Mouse (Mus musculus) bone marrow, adult 2 months (tissue): ENCODE results near the gene Smpd2. TPM values are rescaled to one million over a fixed set of nuclear protein-coding genes. Genes with fewer than 3 reads are reported as not detected.

Experiments
- H3K27ac ChIP-seq: fragments of 200-500 bp; 2 replicates; pipeline ENCODE4 v1.5.1; 2012; ENCODE audit warnings: low read depth, mild to moderate bottlenecking, control low read depth, inconsistent platforms, low read length; ENCODE audit not compliant: control insufficient read depth, poor library complexity, insufficient read depth
- H3K4me1 ChIP-seq: fragments of 200-500 bp; 2 replicates; pipeline ENCODE4 v1.6.1; 2011; ENCODE audit warnings: low read length; ENCODE audit not compliant: control insufficient read depth, insufficient read depth
- H3K4me3 ChIP-seq: fragments of 200-500 bp; replicated peaks from 2 replicates; pipeline ENCODE3; 2011; ENCODE audit warnings: mild to moderate bottlenecking, low read depth, low read length, control low read depth; ENCODE audit not compliant: control insufficient read depth
- CTCF ChIP-seq: fragments of 200-500 bp; IDR thresholded peaks from 2 replicates; pipeline ENCODE4 v1.5.1; 2011; ENCODE audit warnings: low read length, control low read depth; ENCODE audit not compliant: control insufficient read depth, insufficient read depth
- POLR2A ChIP-seq: fragments of 200-500 bp; IDR thresholded peaks from 2 replicates; pipeline ENCODE4 v1.6.1; 2011; ENCODE audit warnings: low read depth, mild to moderate bottlenecking, control low read depth, low read length, borderline replicate concordance; ENCODE audit not compliant: control insufficient read depth
- WGBS: fragments of 180-500 bp; shearing (Covaris S2); methylation state at CpG from one replicate; pipeline ENCODE4 v1.1.7; 2018; 5-methylcytosine and 5-hydroxymethylcytosine counted together
- polyA plus RNA-seq: library from polyadenylated mRNA; stranded (reverse); fragments of >200 nt; gene quantifications from 2 replicates; pipeline ENCODE4 v1.2.4, GENCODE M21; 2011; ENCODE audit warnings: low replicate concordance; ENCODE audit not compliant: missing spikeins, insufficient read depth, insufficient read length

The Smpd2 gene
- polyA plus RNA-seq, 1 experiment, result 16.7 TPM

DNA sequence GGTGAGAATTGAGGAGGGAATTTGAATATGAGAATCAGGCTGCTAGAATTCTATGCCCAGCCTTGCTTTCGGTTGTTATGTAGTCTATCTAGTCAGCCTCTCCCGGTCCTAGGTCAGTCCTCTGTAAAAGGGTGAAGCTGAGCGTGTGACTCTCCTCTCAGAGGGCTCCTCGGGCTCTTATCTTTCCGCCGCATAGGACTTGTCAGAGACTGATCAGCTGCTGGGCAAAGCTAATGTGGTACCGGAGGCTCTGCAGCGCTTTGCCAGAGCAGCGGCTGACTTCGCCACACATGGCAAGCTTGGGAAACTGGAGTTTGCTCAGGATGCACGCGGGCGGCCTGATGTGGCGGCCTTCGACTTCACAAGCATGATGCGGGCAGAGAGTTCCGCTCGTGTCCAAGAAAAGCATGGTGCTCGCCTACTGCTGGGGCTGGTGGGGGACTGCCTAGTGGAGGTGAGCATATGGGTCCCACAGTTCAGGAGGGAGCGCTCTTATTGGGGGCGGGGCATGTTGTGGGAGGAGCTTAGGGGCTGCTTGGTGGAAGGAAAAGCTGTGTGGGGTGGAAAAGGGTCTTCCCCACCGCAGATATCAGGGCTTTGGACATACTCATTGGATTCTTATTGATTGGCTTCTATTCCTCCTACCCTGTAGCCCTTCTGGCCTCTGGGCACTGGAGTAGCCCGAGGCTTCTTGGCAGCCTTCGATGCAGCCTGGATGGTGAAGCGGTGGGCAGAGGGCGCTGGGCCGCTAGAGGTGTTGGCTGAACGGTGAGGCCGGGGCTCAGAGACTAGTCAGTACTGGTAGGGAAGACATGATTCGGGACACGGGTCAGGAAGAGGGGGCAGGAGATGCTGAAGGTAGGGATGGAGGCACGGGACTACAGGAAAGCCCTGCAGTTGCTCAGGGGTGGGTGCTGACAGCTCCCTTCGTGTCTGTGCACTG lies 9.0 kb downstream of the Smpd2 start:
- no peaks in the 10 kb centered on the region for H3K4me1 ChIP-seq
- 78% methylated on average over 33 of the region's 33 CpGs for WGBS
- TF ChIP-seq CTCF, result no peak
- no peak for TF ChIP-seq POLR2A
- no peak overlapping the region for H3K4me3 ChIP-seq
- no peak overlapping the region for H3K27ac ChIP-seq

DNA sequence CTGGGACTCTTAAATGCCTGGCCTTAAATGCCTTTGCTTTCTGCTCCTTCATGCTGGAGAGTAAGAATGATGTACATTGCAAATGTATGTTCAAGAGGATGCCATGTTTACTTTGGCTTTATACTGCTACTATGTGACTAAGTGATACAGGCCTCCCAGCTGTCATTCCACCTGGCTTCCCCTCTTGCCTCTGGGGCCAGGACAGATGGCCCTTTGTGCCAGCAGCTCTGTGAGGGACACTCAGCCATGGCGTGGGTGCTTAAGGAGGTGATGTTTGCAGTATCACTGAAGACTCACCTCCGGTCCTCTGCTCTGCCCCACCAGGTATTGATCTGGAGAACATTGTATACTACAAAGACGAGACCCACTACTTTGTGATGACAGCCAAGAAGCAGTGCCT lies 10.2 kb downstream of the Smpd2 start:
- 93% methylated on average over 3 of the region's 3 CpGs for WGBS
- H3K4me1 ChIP-seq, result no peaks in the 10 kb centered on the region; the same call in 1 of the 2 replicates
- H3K27ac ChIP-seq, result no peak overlapping the region
- no peak overlapping the region for H3K4me3 ChIP-seq
- TF ChIP-seq CTCF, result no peak
- no peak for TF ChIP-seq POLR2A

DNA sequence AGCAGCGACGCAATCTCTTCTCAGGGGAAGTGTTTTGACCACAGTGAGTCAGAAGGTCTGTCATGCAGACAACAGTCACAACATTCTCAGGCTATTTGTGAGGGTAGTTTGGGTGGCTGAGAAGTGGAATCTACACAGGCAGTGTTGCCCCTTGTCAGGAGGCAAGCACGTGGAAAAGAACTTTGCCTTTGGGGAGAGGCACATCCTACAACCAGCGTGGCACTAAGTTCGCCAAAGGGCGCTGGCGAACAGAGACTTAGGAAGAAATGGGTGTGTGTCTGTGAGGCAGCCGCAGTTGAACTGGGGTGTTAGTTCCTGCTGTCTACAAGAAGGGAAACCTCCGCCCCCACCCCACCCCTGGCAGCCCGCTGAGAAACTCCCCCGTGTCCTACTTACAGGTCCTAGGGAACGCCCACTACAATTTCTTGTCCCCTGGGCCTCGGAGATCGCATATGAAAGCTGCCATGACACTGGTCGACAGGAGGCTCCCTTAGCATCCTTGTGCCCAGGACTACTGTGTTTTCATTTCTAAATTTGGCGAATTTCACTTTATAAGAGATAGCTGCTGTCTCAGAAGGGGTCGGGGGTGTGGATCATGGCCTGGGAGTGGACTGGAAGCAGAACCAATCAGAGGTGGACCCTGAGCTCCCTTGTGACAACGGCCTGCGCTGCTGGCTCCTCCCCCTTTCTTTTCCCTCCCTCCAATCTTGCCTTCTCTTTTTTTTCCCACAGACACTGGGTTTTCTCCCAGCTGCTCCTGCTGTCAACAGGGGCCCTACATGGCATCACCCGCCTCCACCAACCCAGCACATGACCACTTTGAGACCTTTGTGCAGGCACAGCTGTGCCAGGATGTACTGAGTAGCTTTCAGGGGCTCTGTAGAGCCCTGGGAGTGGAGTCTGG lies 12.6 kb downstream of the Smpd2 start:
- H3K4me3 ChIP-seq, result peak overlapping the region; percentile 82
- H3K4me1 ChIP-seq, result peaks cover 2% of the 10 kb centered on the region; the same call in 1 of the 2 replicates
- no peak for TF ChIP-seq POLR2A
- TF ChIP-seq CTCF, result no peak
- WGBS, result 3% methylated on average over 20 of the region's 20 CpGs
- H3K27ac ChIP-seq, result peak overlapping the region; percentile 94

DNA sequence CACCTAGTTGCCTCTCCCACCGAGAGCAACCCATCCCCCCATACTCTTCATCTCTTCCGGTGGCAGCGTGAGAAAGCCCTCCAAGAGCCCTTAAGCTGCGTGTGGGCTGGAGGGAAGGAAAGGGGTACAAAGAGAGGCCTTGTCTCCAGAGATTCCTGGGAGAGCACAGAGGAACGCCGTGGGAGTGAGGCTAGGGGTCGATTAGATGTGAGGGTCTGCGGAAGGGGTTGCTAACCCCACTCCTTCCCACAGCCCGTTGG lies 13.2 kb downstream of the Smpd2 start:
- Histone ChIP-seq H3K27ac (peak overlapping the region; percentile 94), H3K4me3 (peak overlapping the region; percentile 82), H3K4me1 (peaks cover 2% of the 10 kb centered on the region; the same call in 1 of the 2 replicates)
- 0% methylated on average over 9 of the region's 9 CpGs for WGBS
- TF ChIP-seq CTCF, result no peak
- no peak for TF ChIP-seq POLR2A

DNA sequence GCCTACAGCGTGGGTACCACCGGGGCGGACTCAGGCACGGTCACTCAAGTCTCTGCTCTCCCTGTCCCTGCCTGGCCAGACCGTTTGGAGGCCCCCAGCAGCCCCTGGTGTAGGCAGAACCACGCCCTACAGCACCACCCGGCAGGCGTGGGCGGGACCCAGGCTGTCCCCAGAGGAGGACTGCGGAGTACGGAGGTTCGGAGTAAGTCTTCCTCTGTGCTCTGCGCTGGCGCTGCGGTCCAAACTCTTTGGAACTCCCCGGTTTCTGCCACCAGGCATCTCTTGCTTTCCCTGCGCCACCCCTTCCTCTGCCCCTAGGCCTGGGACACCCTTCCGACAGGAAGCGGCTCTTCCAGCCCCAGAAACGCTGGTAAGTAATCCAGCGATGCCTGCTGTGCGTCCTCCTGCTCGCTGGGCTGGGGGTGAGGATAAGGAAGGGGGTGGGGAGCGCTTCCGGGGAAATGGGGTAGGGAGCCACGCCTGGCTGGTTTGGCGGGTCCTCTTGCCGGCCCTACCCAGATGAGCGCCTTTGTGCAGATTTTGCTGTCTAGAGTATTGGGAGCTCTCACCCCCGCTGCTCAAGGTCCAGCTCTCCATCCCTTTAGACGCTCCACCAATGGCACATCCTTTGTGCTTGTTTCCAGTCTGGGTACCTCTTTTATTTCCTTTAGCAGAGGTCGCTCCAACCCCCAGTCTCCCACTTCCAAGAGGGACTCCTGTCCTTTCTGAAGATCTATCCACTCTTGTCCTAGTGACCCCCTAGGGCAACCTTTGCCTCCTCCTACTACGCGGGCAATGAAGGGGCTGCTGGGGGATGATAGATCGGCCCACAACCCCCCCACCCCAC lies 13.8 kb downstream of the Smpd2 start, which contains the start of gene Mical1:
Gene Mical1, plus strand, starts transcription at position 144 of the 847 bp plus-strand sequence.
- Histone ChIP-seq H3K4me3 (peak within 1 kb of the TSS; percentile 82), H3K4me1 (peaks cover 2% of the 10 kb centered on the region; the same call in 1 of the 2 replicates), H3K27ac (peak within 1 kb of the TSS; percentile 94)
- TF ChIP-seq CTCF (no peak), POLR2A (peak; percentile 64)
- WGBS, result 1% methylated on average over 35 of the region's 35 CpGs

DNA sequence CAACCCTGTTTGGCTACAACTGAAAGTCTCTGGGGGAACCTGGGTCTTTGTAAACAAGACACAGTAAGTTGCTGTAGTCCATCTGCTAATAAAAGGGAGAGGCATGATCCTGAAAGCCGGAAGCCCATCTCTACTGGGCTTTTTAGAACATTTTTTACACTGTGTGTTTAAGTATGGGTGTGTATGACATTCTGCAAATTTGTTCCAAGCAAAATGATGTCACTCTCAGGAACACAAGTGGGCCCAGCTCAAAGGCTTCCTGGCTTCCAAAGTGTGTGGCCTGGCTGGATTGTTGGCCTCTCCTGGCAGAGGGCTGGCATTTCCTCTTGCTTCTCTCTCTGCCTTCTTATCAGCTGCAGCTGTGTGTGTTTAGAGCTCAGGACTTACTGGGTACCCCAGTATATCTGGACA lies 15.2 kb downstream of the Smpd2 start:
- H3K27ac ChIP-seq, result peak overlapping the region; percentile 30; the same call in 1 of the 2 replicates
- 72% methylated on average over 1 of the region's 1 CpGs for WGBS
- peaks cover 2% of the 10 kb centered on the region; the same call in 1 of the 2 replicates for H3K4me1 ChIP-seq

DNA sequence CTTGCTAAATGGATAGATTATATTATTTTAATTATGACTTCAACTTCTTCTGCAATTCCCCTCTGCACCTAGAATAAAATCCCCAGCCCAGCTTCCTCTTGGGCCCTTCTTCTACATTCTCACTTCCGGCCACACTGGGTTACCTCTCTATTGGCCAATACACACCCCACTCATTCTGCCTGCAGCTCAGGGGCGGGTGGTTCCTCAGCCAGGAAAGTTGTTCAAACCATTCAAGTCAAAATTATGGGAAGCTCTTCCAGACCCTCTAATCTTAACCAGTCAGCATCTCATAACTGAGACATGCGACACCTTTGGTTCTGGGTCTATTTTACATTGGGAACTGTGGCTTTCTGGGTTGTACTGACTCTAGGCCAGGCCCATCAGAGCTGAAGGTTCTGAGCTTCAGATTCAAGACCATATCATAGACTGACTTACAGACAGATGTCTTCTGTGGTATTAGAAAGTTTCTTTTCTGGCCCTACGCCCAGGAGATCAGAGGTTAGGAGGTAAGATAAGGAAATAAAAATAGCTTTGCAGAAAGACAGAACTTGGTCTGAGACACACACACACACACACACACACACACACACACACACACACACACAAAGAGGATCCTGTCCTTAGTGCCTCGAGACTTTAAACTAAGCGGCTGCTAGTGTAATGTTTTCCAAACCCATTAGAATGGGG lies 16.2 kb downstream of the Smpd2 start:
- WGBS, result 3% methylated on average over 6 of the region's 6 CpGs
- H3K27ac ChIP-seq, result peak overlapping the region; percentile 53; the same call in 1 of the 2 replicates
- H3K4me1 ChIP-seq, result peaks cover 2% of the 10 kb centered on the region; the same call in 1 of the 2 replicates
- TF ChIP-seq CTCF, result no peak
- no peak for TF ChIP-seq POLR2A
- no peak overlapping the region for H3K4me3 ChIP-seq

More for the DNA sequence above, 15.2 kb downstream of the Smpd2 start:
- no peak overlapping the region for H3K4me3 ChIP-seq
- TF ChIP-seq POLR2A (no peak), CTCF (no peak)
